Mouse (Mus musculus) midbrain, postnatal 0 days (tissue): ENCODE measurements at regions not wholly inside any gene's neighbourhood (a gene's known extent, or its start where the extent isn't known, plus 50 kb on each side); places are given as distances from the start of the nearest gene placed in this dataset.
A peak's percentile ranks its signal among the peaks of the same experiment; 100 is the strongest.

Experiments used
- ATAC-seq: fragments of 200-750 bp; cut with Nextera tagmentation; 2 replicates; pipeline ENCODE4 v1.8.0; 2017; ENCODE audit warnings: moderate number of reproducible peaks, mild to moderate bottlenecking, moderate TSS enrichment, moderate library complexity; ENCODE audit not compliant: low FRiP score
- DNase-seq: peaks from one replicate; pipeline ENCODE4 v3.0.0-alpha.2; 2015; ENCODE audit warnings: low spot score
- H3K27ac ChIP-seq: fragments of 300-500 bp; sonication (generic); 2 replicates; pipeline ENCODE4 v1.5.1; 2014; ENCODE audit warnings: low read depth, mild to moderate bottlenecking, low read length, mixed read lengths
- H3K27me3 ChIP-seq: fragments of 300-500 bp; sonication (generic); 2 replicates; pipeline ENCODE4 v1.6.1; 2014; ENCODE audit warnings: low read length, control low read depth, mixed read lengths; ENCODE audit not compliant: insufficient read depth
- H3K36me3 ChIP-seq: fragments of 300-500 bp; sonication (generic); 2 replicates; pipeline ENCODE4 v1.6.1; 2014; ENCODE audit warnings: low read length, control low read depth, mixed read lengths; ENCODE audit not compliant: insufficient read depth
- H3K4me1 ChIP-seq: fragments of 300-500 bp; sonication (generic); 2 replicates; pipeline ENCODE4 v1.6.1; 2014; ENCODE audit warnings: mild to moderate bottlenecking, control low read depth, antibody characterized with exemption, low read length, mixed read lengths; ENCODE audit not compliant: insufficient read depth
- H3K4me2 ChIP-seq: fragments of 300-500 bp; sonication (generic); 2 replicates; pipeline ENCODE4 v1.6.1; 2014; ENCODE audit warnings: low read depth, mild to moderate bottlenecking, low read length, mixed read lengths; ENCODE audit not compliant: poor library complexity, severe bottlenecking
- H3K4me3 ChIP-seq: fragments of 300-500 bp; sonication (generic); 2 replicates; pipeline ENCODE4 v1.5.1; 2014; ENCODE audit warnings: low read depth, mild to moderate bottlenecking, low read length, moderate library complexity
- H3K9ac ChIP-seq: fragments of 300-500 bp; sonication (generic); replicated peaks from 2 replicates; pipeline ENCODE4 v1.6.1; 2014; ENCODE audit warnings: mild to moderate bottlenecking, low read length, moderate library complexity, mixed read lengths; ENCODE audit not compliant: poor library complexity, severe bottlenecking
- H3K9me3 ChIP-seq: fragments of 300-500 bp; sonication (generic); 2 replicates; pipeline ENCODE4 v1.6.1; 2016; ENCODE audit warnings: low read length, control low read depth
- CTCF ChIP-seq: IDR thresholded peaks from 2 replicates; pipeline ENCODE4 v1.5.1; 2016; ENCODE audit warnings: antibody characterized with exemption, mild to moderate bottlenecking
- WGBS: fragments of 180-500 bp; shearing (Covaris S2); extraction: QIAGEN DNeasy Blood & Tissue Kit; methylation state at CpG from one replicate; pipeline ENCODE4 v1.1.7; 2014; 5-methylcytosine and 5-hydroxymethylcytosine counted together

GRCm38 (mm10) chr17:89658326-89658725, 251.9 kb downstream of the Gm10184 start:
- no peak for TF ChIP-seq CTCF
- 33% methylated on average over 4 of the region's 4 CpGs for WGBS
- Histone ChIP-seq H3K4me3 (no peak overlapping the region), H3K27me3 (no peaks in the 10 kb centered on the region), H3K9me3 (no peaks in the 10 kb centered on the region), H3K27ac (no peak overlapping the region), H3K36me3 (no peaks in the 10 kb centered on the region), H3K4me2 (no peak overlapping the region), H3K9ac (no peak overlapping the region), H3K4me1 (no peaks in the 10 kb centered on the region)
- ATAC-seq (no peak), DNase-seq (no peak)

- Histone ChIP-seq H3K9me3 (no peaks in the 10 kb centered on the region), H3K4me2 (no peak overlapping the region), H3K4me1 (no peaks in the 10 kb centered on the region), H3K36me3 (no peaks in the 10 kb centered on the region), H3K27me3 (no peaks in the 10 kb centered on the region), H3K27ac (no peak overlapping the region), H3K9ac (no peak overlapping the region), H3K4me3 (no peak overlapping the region)
- DNase-seq (no peak), ATAC-seq (no peak)
- TF ChIP-seq CTCF: no peak
- WGBS: 87% methylated on average over 4 of the region's 4 CpGs
Observed at GRCm38 (mm10) chr17:89656211-89656610, 254.0 kb downstream of the Gm10184 start.

- H3K27me3 ChIP-seq: no peaks in the 10 kb centered on the region
- DNase-seq (peak; percentile 91), ATAC-seq (no peak)
- no peak overlapping the region for H3K4me3 ChIP-seq
- 64% methylated on average over 5 of the region's 5 CpGs for WGBS
- H3K36me3 ChIP-seq: no peaks in the 10 kb centered on the region
- H3K9ac ChIP-seq: no peak overlapping the region
- no peak overlapping the region for H3K4me2 ChIP-seq
- H3K27ac ChIP-seq: no peak overlapping the region
- no peaks in the 10 kb centered on the region for H3K9me3 ChIP-seq
- no peaks in the 10 kb centered on the region for H3K4me1 ChIP-seq
- TF ChIP-seq CTCF: peak; percentile 87
Observed at GRCm38 (mm10) chr17:89654089-89654813, 256.0 kb downstream of the Gm10184 start.

GRCm38 (mm10) chr17:89646000-89646399, 264.2 kb downstream of the Gm10184 start:
- Histone ChIP-seq H3K9ac (no peak overlapping the region), H3K4me1 (no peaks in the 10 kb centered on the region), H3K4me3 (no peak overlapping the region), H3K4me2 (no peak overlapping the region), H3K27ac (no peak overlapping the region), H3K27me3 (no peaks in the 10 kb centered on the region), H3K9me3 (no peaks in the 10 kb centered on the region), H3K36me3 (no peaks in the 10 kb centered on the region)
- no peak for ATAC-seq
- no peak for DNase-seq
- WGBS: 73% methylated on average over 1 of the region's 1 CpGs
- no peak for TF ChIP-seq CTCF
